Comparison of ENCODE assay signal across 14 mouse cellular contexts in genomic region chr15:82207105-82207459, GRCm38 (mm10). TPM values are rescaled to one million over a fixed set of nuclear protein-coding genes. Genes with fewer than 3 reads are reported as not detected.
DNase-seq lines count a peak whose midpoint lies in the region; ATAC-seq and TF ChIP-seq lines count a peak whose summit lies in the region.
"Had no signal": no experiment of that assay in that cellular context is flagged by ENCODE, and none has a peak within 500 bp of the region (broad histone marks: within the 10 kb centered on the region; RNA-seq: fewer than 3 reads in every experiment).

No protein-coding gene starts in this region.

- no peak for ATAC-seq in forebrain, embryonic 15.5 days (replicated peaks)
- ATAC-seq in liver, embryonic 12.5 days: no peak
- no peak for ATAC-seq in limb, embryonic 12.5 days (ENCODE audit: insufficient number of reproducible peaks, insufficient read depth, low FRiP score, low TSS enrichment, low read depth)
- ATAC-seq in neural tube, embryonic 15.5 days (ENCODE audit: low FRiP score): no peak
- ATAC-seq in activated CD4-positive, CD25-positive, alpha-beta regulatory T cell, adult 4 months: no peak

- no peak for TF ChIP-seq CTCF in liver, adult 2 months (IDR thresholded peaks at IDR 0.05; ENCODE audit: low read depth, low read length)

- peaks cover 57% of the 10 kb centered on the region for H3K36me3 ChIP-seq in forebrain, embryonic 10.5 days (replicated peaks)
- H3K36me3 ChIP-seq in forebrain, embryonic 15.5 days: peaks cover 26% of the 10 kb centered on the region
- peaks cover 2% of the 10 kb centered on the region; the same call in 1 of the 2 replicates for H3K36me3 ChIP-seq in liver, adult 2 months (ENCODE audit: control insufficient read depth, insufficient read depth, low read length)
- peaks cover 42% of the 10 kb centered on the region for H3K36me3 ChIP-seq in liver, embryonic 12.5 days
- H3K36me3 ChIP-seq in limb, embryonic 12.5 days: peaks cover 49% of the 10 kb centered on the region
- peaks cover 38% of the 10 kb centered on the region for H3K36me3 ChIP-seq in neural tube, embryonic 15.5 days

- peak overlapping the region; percentile 30 for H3K4me3 ChIP-seq in forebrain, embryonic 10.5 days
- H3K4me3 ChIP-seq in forebrain, embryonic 15.5 days: no peak overlapping the region
- no peak overlapping the region for H3K4me3 ChIP-seq in liver, adult 2 months (ENCODE audit: insufficient read depth, low read depth, low read length)
- H3K4me3 ChIP-seq in liver, embryonic 12.5 days: no peak overlapping the region
- peak overlapping the region; percentile 18 for H3K4me3 ChIP-seq in limb, embryonic 12.5 days (replicated peaks)
- H3K4me3 ChIP-seq in neural tube, embryonic 15.5 days (replicated peaks): 0 out of 2 replicates have a peak overlapping the region, but pooled peaks have one; percentile 12
- H3K4me3 ChIP-seq: layer of hippocampus, adult 2 months; liver, embryonic 13.5 days had no signal

- 0 out of 2 replicates have a peak overlapping the region, but pooled peaks have one; percentile 30 for H3K27ac ChIP-seq in forebrain, embryonic 10.5 days
- H3K27ac ChIP-seq in forebrain, embryonic 15.5 days (replicated peaks): no peak overlapping the region
- H3K27ac ChIP-seq in liver, adult 2 months (replicated peaks; ENCODE audit: insufficient read depth, low read depth, low read length): peak overlapping the region; percentile 12; the same call in 1 of the 2 replicates
- no peak overlapping the region for H3K27ac ChIP-seq in liver, embryonic 12.5 days
- H3K27ac ChIP-seq in limb, embryonic 12.5 days: no peak overlapping the region
- H3K27ac ChIP-seq in neural tube, embryonic 15.5 days (replicated peaks): no peak overlapping the region
- H3K27ac ChIP-seq: layer of hippocampus, adult 2 months; liver, embryonic 13.5 days had no signal

- TF ChIP-seq POLR2A in liver, adult 2 months (IDR thresholded peaks at IDR 0.05; ENCODE audit: extremely low read depth, insufficient read depth, low read length): no peak

- H3K9ac ChIP-seq in forebrain, embryonic 15.5 days (replicated peaks): no peak overlapping the region
- peak overlapping the region; percentile 6; the same call in 1 of the 2 replicates for H3K9ac ChIP-seq in liver, adult 2 months (ENCODE audit: low read depth, low read length)
- no peak overlapping the region; the same call in 1 of the 2 replicates for H3K9ac ChIP-seq in liver, embryonic 12.5 days
- no peak overlapping the region; the same call in 1 of the 2 replicates for H3K9ac ChIP-seq in limb, embryonic 12.5 days (replicated peaks)
- H3K9ac ChIP-seq in neural tube, embryonic 15.5 days (replicated peaks): no peak overlapping the region
- H3K9ac ChIP-seq: liver, embryonic 13.5 days had no signal

- H3K9me3 ChIP-seq in forebrain, embryonic 10.5 days: no peaks in the 10 kb centered on the region
- no peaks in the 10 kb centered on the region for H3K9me3 ChIP-seq in forebrain, embryonic 15.5 days
- H3K9me3 ChIP-seq in liver, embryonic 12.5 days (replicated peaks): no peaks in the 10 kb centered on the region
- H3K9me3 ChIP-seq in limb, embryonic 12.5 days: no peaks in the 10 kb centered on the region
- no peaks in the 10 kb centered on the region for H3K9me3 ChIP-seq in neural tube, embryonic 15.5 days (replicated peaks)
- H3K9me3 ChIP-seq: liver, embryonic 13.5 days had no signal

- DNase-seq in forebrain, embryonic 10.5 days (ENCODE audit: extremely low spot score, low spot score): no peak
- no peak for DNase-seq in liver, adult 2 months (ENCODE audit: extremely low read depth, low read depth, low spot score)
- no peak for DNase-seq in urinary bladder, postnatal 25 days (ENCODE audit: low spot score)
- DNase-seq: liver, embryonic 13.5 days; thymus, postnatal 36 days had no signal

- H3K4me1 ChIP-seq in forebrain, embryonic 10.5 days: peaks cover 67% of the 10 kb centered on the region
- peaks cover 43% of the 10 kb centered on the region for H3K4me1 ChIP-seq in forebrain, embryonic 15.5 days
- H3K4me1 ChIP-seq in liver, adult 2 months (ENCODE audit: control insufficient read depth, insufficient read depth, low read length): peaks cover 9% of the 10 kb centered on the region
- peaks cover 29% of the 10 kb centered on the region for H3K4me1 ChIP-seq in liver, embryonic 12.5 days
- peaks cover 27% of the 10 kb centered on the region for H3K4me1 ChIP-seq in limb, embryonic 12.5 days (replicated peaks)
- H3K4me1 ChIP-seq in neural tube, embryonic 15.5 days: peaks cover 32% of the 10 kb centered on the region

- no peaks in the 10 kb centered on the region for H3K79me2 ChIP-seq in liver, adult 2 months (ENCODE audit: control insufficient read depth, insufficient read depth, low read length)

- H3K27me3 ChIP-seq in forebrain, embryonic 10.5 days (ENCODE audit: poor library complexity, severe bottlenecking): peaks cover 83% of the 10 kb centered on the region
- H3K27me3 ChIP-seq in forebrain, embryonic 15.5 days: peaks cover 51% of the 10 kb centered on the region
- H3K27me3 ChIP-seq in liver, adult 2 months (ENCODE audit: control insufficient read depth, insufficient read depth, low read length): peaks cover 10% of the 10 kb centered on the region
- H3K27me3 ChIP-seq in liver, embryonic 12.5 days (replicated peaks): peaks cover 79% of the 10 kb centered on the region
- peaks cover 79% of the 10 kb centered on the region for H3K27me3 ChIP-seq in limb, embryonic 12.5 days
- H3K27me3 ChIP-seq in neural tube, embryonic 15.5 days (replicated peaks): peaks cover 72% of the 10 kb centered on the region

- 13% methylated on average over 34 of the region's 34 CpGs for WGBS in forebrain, embryonic 10.5 days
- WGBS in forebrain, embryonic 15.5 days: 14% methylated on average over 34 of the region's 34 CpGs
- WGBS in liver, adult 2 months: 17% methylated on average over 34 of the region's 34 CpGs
- 31% methylated on average over 34 of the region's 34 CpGs for WGBS in liver, embryonic 12.5 days (ENCODE audit: insufficient replicate concordance)
- 6% methylated on average over 34 of the region's 34 CpGs for WGBS in limb, embryonic 12.5 days
- WGBS in neural tube, embryonic 15.5 days: 11% methylated on average over 34 of the region's 34 CpGs

- no peak overlapping the region; the same call in 1 of the 2 replicates for H3K4me2 ChIP-seq in forebrain, embryonic 15.5 days (replicated peaks)
- no peak overlapping the region for H3K4me2 ChIP-seq in liver, embryonic 12.5 days
- peak overlapping the region; percentile 36 for H3K4me2 ChIP-seq in limb, embryonic 12.5 days
- peak overlapping the region; percentile 34 for H3K4me2 ChIP-seq in neural tube, embryonic 15.5 days
- H3K4me2 ChIP-seq: liver, embryonic 13.5 days had no signal

RNA-seq across cellular contexts. Expression of gene Shisa8, which starts 5.5 kb away (rescaled TPM):
- 0.87 and 0.95 TPM in 2 replicates for polyA plus RNA-seq in forebrain, embryonic 10.5 days (2016; fragmentation: Nextera tagmentation; extraction: Ambion mirVana)
- 0.27 and 0.69 TPM in 2 replicates for polyA plus RNA-seq in forebrain, embryonic 15.5 days (2015; fragmentation: Nextera tagmentation; extraction: Ambion mirVana)
- 0.09 and 0.47 TPM in 2 replicates for total RNA-seq in liver, adult 2 months (2014; rRNA removed)
- polyA plus RNA-seq in liver, adult 2 months (2012; rRNA removed): 0.07 and 0.77 TPM in 2 replicates
- polyA plus RNA-seq in liver, embryonic 12.5 days (2016; fragmentation: Nextera tagmentation; extraction: Ambion mirVana): 0.31 and 0.37 TPM in 2 replicates
- polyA plus RNA-seq in limb, embryonic 12.5 days (2016; fragmentation: Nextera tagmentation; extraction: Ambion mirVana): 0.10 and 0.23 TPM in 2 replicates
- polyA plus RNA-seq in neural tube, embryonic 15.5 days (2015; fragmentation: Nextera tagmentation; extraction: Ambion mirVana): 4.6 and 6.7 TPM in 2 replicates
- not detected for polyA plus RNA-seq in activated CD4-positive, CD25-positive, alpha-beta regulatory T cell, adult 4 months (2017; shearing (Covaris generic))
- total RNA-seq: gastrocnemius, adult 8-10 months; megakaryocyte, adult 5-6 weeks had no signal

RNA-seq across cellular contexts. Expression of gene Tnfrsf13c, which starts 17.1 kb away (rescaled TPM):
- 0.18 TPM in 1 of 2 replicates, not detected in the other for polyA plus RNA-seq in forebrain, embryonic 10.5 days (2016; fragmentation: Nextera tagmentation; extraction: Ambion mirVana)
- 0.11 and 0.37 TPM in 2 replicates for polyA plus RNA-seq in forebrain, embryonic 15.5 days (2015; fragmentation: Nextera tagmentation; extraction: Ambion mirVana)
- total RNA-seq in liver, adult 2 months (2014; rRNA removed): 0.28 and 0.54 TPM in 2 replicates
- polyA plus RNA-seq in liver, adult 2 months (2012; rRNA removed): 0.17 and 0.34 TPM in 2 replicates
- 0.30 TPM in 2 replicates for polyA plus RNA-seq in liver, embryonic 12.5 days (2016; fragmentation: Nextera tagmentation; extraction: Ambion mirVana)
- polyA plus RNA-seq in limb, embryonic 12.5 days (2016; fragmentation: Nextera tagmentation; extraction: Ambion mirVana): 0.10 TPM in 1 of 2 replicates, not detected in the other
- 0.66 and 0.90 TPM in 2 replicates for polyA plus RNA-seq in neural tube, embryonic 15.5 days (2015; fragmentation: Nextera tagmentation; extraction: Ambion mirVana)
- 10 to 100 TPM in 1 of 2 experiments, 1 to 10 TPM in 1; 2.5 to 10.9 TPM for polyA plus RNA-seq in activated CD4-positive, CD25-positive, alpha-beta regulatory T cell, adult 4 months (2017; shearing (Covaris generic))
- total RNA-seq: gastrocnemius, adult 8-10 months had no signal

RNA-seq across cellular contexts. Expression of gene Cenpm, which starts 37.5 kb away (rescaled TPM):
- 95.1 and 97.3 TPM in 2 replicates for polyA plus RNA-seq in forebrain, embryonic 10.5 days (2016; fragmentation: Nextera tagmentation; extraction: Ambion mirVana)
- polyA plus RNA-seq in forebrain, embryonic 15.5 days (2015; fragmentation: Nextera tagmentation; extraction: Ambion mirVana): 38.9 and 45.6 TPM in 2 replicates
- 3.0 and 3.7 TPM in 2 replicates for total RNA-seq in liver, adult 2 months (2014; rRNA removed)
- polyA plus RNA-seq in liver, adult 2 months (2012; rRNA removed): 11.5 and 17.4 TPM in 2 replicates
- polyA plus RNA-seq in liver, embryonic 12.5 days (2016; fragmentation: Nextera tagmentation; extraction: Ambion mirVana): 48.3 and 51.2 TPM in 2 replicates
- polyA plus RNA-seq in limb, embryonic 12.5 days (2016; fragmentation: Nextera tagmentation; extraction: Ambion mirVana): 75.5 and 75.7 TPM in 2 replicates
- polyA plus RNA-seq in neural tube, embryonic 15.5 days (2015; fragmentation: Nextera tagmentation; extraction: Ambion mirVana): 17.8 and 23.4 TPM in 2 replicates
- 10 to 100 TPM; 21.6 to 34.7 TPM for polyA plus RNA-seq in activated CD4-positive, CD25-positive, alpha-beta regulatory T cell, adult 4 months (2017; shearing (Covaris generic))
- total RNA-seq: gastrocnemius, adult 8-10 months had no signal

RNA-seq across cellular contexts. Expression of gene 1500009C09Rik, which starts 45.1 kb away (rescaled TPM):
- polyA plus RNA-seq in forebrain, embryonic 10.5 days (2016; fragmentation: Nextera tagmentation; extraction: Ambion mirVana): 0.26 TPM in 1 of 2 replicates, not detected in the other
- 13.5 and 14.7 TPM in 2 replicates for polyA plus RNA-seq in forebrain, embryonic 15.5 days (2015; fragmentation: Nextera tagmentation; extraction: Ambion mirVana)
- total RNA-seq in liver, adult 2 months (2014; rRNA removed): 0.18 TPM in 1 of 2 replicates, not detected in the other
- polyA plus RNA-seq in liver, adult 2 months (2012; rRNA removed): not detected in 2 replicates
- polyA plus RNA-seq in liver, embryonic 12.5 days (2016; fragmentation: Nextera tagmentation; extraction: Ambion mirVana): not detected in 2 replicates
- not detected in 2 replicates for polyA plus RNA-seq in limb, embryonic 12.5 days (2016; fragmentation: Nextera tagmentation; extraction: Ambion mirVana)
- polyA plus RNA-seq in neural tube, embryonic 15.5 days (2015; fragmentation: Nextera tagmentation; extraction: Ambion mirVana): 13.0 and 18.4 TPM in 2 replicates
- not detected for polyA plus RNA-seq in activated CD4-positive, CD25-positive, alpha-beta regulatory T cell, adult 4 months (2017; shearing (Covaris generic))
- total RNA-seq: gastrocnemius, adult 8-10 months; megakaryocyte, adult 5-6 weeks had no signal
- polyA plus RNA-seq: intestine, embryonic 16.5 days; liver, embryonic 13.5 days had no signal

Comparison
In these comparisons a context has a peak if more than half of its experiments do, and no peak if none do; other contexts are left out.
1. H3K27ac ChIP-seq: peak in forebrain, embryonic 10.5 days (single experiment) and liver, adult 2 months (single experiment); none in forebrain, embryonic 15.5 days (single experiment), liver, embryonic 12.5 days (single experiment), limb, embryonic 12.5 days (single experiment) and neural tube, embryonic 15.5 days (single experiment).
2. H3K4me3 ChIP-seq: peak in forebrain, embryonic 10.5 days (single experiment), limb, embryonic 12.5 days (single experiment) and neural tube, embryonic 15.5 days (single experiment); none in forebrain, embryonic 15.5 days (single experiment), liver, adult 2 months (single experiment) and liver, embryonic 12.5 days (single experiment).
3. H3K4me2 ChIP-seq: peak in limb, embryonic 12.5 days (single experiment) and neural tube, embryonic 15.5 days (single experiment); none in forebrain, embryonic 15.5 days (single experiment) and liver, embryonic 12.5 days (single experiment).